Mouse (Mus musculus): Measurements from ENCODE around the gene Dusp3. TPM values are rescaled to one million over a fixed set of nuclear protein-coding genes. Genes with fewer than 3 reads are reported as not detected.

The Dusp3 gene
- polyA plus RNA-seq, 1 experiment from 2014 or later = 16.0 TPM

DNA sequence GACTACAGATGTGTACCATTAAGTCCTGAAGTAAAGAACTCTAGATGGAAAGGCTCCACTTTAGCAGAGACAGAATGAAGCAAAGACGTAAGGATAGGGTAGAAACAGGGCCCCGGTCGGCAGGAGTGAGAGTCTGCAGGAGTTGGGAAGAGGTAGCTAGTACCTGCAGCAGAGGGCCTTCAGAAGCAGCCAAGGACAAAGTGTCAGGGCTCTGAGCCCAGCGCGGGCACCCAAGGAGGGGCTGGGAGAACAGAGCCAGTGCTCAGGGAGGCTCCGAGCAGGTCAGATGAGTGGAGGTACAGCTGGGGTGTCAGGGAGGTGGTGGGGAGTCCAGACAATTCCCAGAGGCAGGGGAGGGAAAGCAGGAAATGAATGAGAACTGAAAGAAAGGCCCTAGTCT lies 62.8 kb downstream of the Dusp3 start:
- no peak for ATAC-seq (ENCODE audit: low FRiP score)
- H3K36me3 ChIP-seq = no peaks in the 10 kb centered on the region
- peaks cover 24% of the 10 kb centered on the region for H3K27me3 ChIP-seq
- peaks cover 9% of the 10 kb centered on the region for H3K4me1 ChIP-seq (replicated peaks)
- no peaks in the 10 kb centered on the region for H3K9me3 ChIP-seq
- no peak overlapping the region for H3K27ac ChIP-seq
- H3K4me2 ChIP-seq = no peak overlapping the region
- no peak overlapping the region for H3K9ac ChIP-seq
- H3K4me3 ChIP-seq = no peak overlapping the region
- 87% methylated on average over 6 of the region's 6 CpGs for WGBS

DNA sequence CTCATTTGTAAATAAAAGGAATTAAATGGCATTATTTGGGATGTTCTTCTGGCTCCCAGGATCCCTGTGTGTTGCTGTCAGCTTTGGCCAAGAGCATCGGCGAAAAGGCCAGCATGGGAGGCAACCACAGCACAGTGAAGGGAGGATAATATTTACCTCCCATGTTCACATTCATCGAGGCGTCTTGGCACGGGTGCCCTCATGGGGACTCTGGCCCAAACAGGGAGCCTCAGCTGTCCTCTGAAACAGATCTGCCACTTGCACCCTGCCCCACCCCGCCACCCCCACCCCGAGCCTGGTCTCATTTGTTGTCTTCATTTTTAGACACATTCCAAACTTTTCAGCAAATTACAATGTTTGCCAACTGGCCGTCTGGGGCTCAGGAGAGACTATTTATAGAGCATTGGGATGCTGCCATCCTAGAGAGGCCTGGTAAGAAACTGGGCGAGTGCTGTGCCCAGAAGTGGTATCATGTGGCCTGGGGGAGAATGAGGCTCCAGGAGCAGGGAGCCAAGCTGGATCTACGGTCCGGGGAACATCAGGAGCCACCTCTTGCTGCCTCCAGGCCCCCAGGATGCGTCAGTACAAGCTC lies 65.4 kb downstream of the Dusp3 start:
- no peak overlapping the region for H3K4me3 ChIP-seq
- ATAC-seq (ENCODE audit: low FRiP score) = no peak
- WGBS = 83% methylated on average over 12 of the region's 12 CpGs
- no peaks in the 10 kb centered on the region for H3K36me3 ChIP-seq
- no peak overlapping the region for H3K9ac ChIP-seq
- no peak overlapping the region for H3K27ac ChIP-seq
- no peaks in the 10 kb centered on the region for H3K9me3 ChIP-seq
- H3K4me2 ChIP-seq = no peak overlapping the region
- H3K4me1 ChIP-seq (replicated peaks) = 0 out of 2 replicates have a peak, but pooled peaks cover 4% of the 10 kb centered on the region
- H3K27me3 ChIP-seq = peaks cover 40% of the 10 kb centered on the region

Other genes with a start within 250 kb of the Dusp3 start
- gene Etv4, start 201.6 kb downstream of the Dusp3 start, polyA plus RNA-seq (2015; fragmentation: Nextera tagmentation; extraction: Ambion mirVana) = 4.5 and 6.4 TPM in 2 replicates
- gene Meox1, start 92.6 kb downstream of the Dusp3 start, polyA plus RNA-seq (2015; fragmentation: Nextera tagmentation; extraction: Ambion mirVana) = 0.43 and 0.56 TPM in 2 replicates
- gene Sost, start 20.0 kb downstream of the Dusp3 start, polyA plus RNA-seq (2015; fragmentation: Nextera tagmentation; extraction: Ambion mirVana) = 0.42 TPM in 1 of 2 replicates, not detected in the other
- not detected in 2 replicates for gene Cfap97d1, start 2.7 kb downstream of the Dusp3 start, polyA plus RNA-seq (2015; fragmentation: Nextera tagmentation; extraction: Ambion mirVana)
- gene Mpp3, start 41.4 kb upstream of the Dusp3 start, polyA plus RNA-seq (2015; fragmentation: Nextera tagmentation; extraction: Ambion mirVana) = 43.5 and 45.9 TPM in 2 replicates
- gene Cd300lg, start 54.5 kb upstream of the Dusp3 start, polyA plus RNA-seq (2015; fragmentation: Nextera tagmentation; extraction: Ambion mirVana) = 0.38 and 0.53 TPM in 2 replicates
- gene Mpp2, start 101.5 kb upstream of the Dusp3 start, polyA plus RNA-seq (2015; fragmentation: Nextera tagmentation; extraction: Ambion mirVana) = 24.1 and 24.9 TPM in 2 replicates
- not detected in 2 replicates for gene Ppy, start 114.3 kb upstream of the Dusp3 start, polyA plus RNA-seq (2015; fragmentation: Nextera tagmentation; extraction: Ambion mirVana)
- gene Pyy, start 120.8 kb upstream of the Dusp3 start, polyA plus RNA-seq (2015; fragmentation: Nextera tagmentation; extraction: Ambion mirVana) = 3.3 and 7.5 TPM in 2 replicates
- gene Nags, start 158.5 kb upstream of the Dusp3 start, polyA plus RNA-seq (2015; fragmentation: Nextera tagmentation; extraction: Ambion mirVana) = not detected in 2 replicates
- gene Tmem101, start 169.4 kb upstream of the Dusp3 start, polyA plus RNA-seq (2015; fragmentation: Nextera tagmentation; extraction: Ambion mirVana) = 37.9 and 38.1 TPM in 2 replicates
- gene Lsm12, start 198.3 kb upstream of the Dusp3 start, polyA plus RNA-seq (2015; fragmentation: Nextera tagmentation; extraction: Ambion mirVana) = 144 and 148 TPM in 2 replicates
- 30.0 and 37.2 TPM in 2 replicates for gene G6pc3, start 202.6 kb upstream of the Dusp3 start, polyA plus RNA-seq (2015; fragmentation: Nextera tagmentation; extraction: Ambion mirVana)
- gene Hdac5, start 243.2 kb upstream of the Dusp3 start, polyA plus RNA-seq (2015; fragmentation: Nextera tagmentation; extraction: Ambion mirVana) = 82.0 and 85.4 TPM in 2 replicates

All from hindbrain, embryonic 13.5 days (tissue).